Mouse (Mus musculus) kidney, postnatal 10 days (tissue): ENCODE data around the gene Wrb.
"Not testable (repeated sequence)": the region's sequence is repeated elsewhere in the genome, so short reads cannot be mapped to it uniquely, and the experiment has no call there.

Experiments used
- DNase-seq: peaks from one replicate; pipeline ENCODE4 v3.0.0; 2021; ENCODE audit warnings: mixed read lengths

The Wrb gene

GRCm38 (mm10) chr16:96145110-96145800 lies at the start of gene Wrb:
Wrb (plus strand) TSS chr16:96145407.
- peak; percentile 100 for DNase-seq

- no peak for DNase-seq
These were observed 49.2 kb upstream of the Wrb start for GRCm38 (mm10) chr16:96095966-96096365.

GRCm38 (mm10) chr16:96097811-96098210 lies 47.4 kb upstream of the Wrb start:
- not testable (repeated sequence) for DNase-seq

- DNase-seq: peak; percentile 27
These were observed 42.2 kb upstream of the Wrb start for GRCm38 (mm10) chr16:96103036-96103435.

- no peak for DNase-seq
These were observed 35.5 kb upstream of the Wrb start for GRCm38 (mm10) chr16:96109673-96110072.

- DNase-seq: no peak
These were observed 34.4 kb upstream of the Wrb start for GRCm38 (mm10) chr16:96110655-96111345.

- no peak for DNase-seq
These were observed 32.4 kb upstream of the Wrb start for GRCm38 (mm10) chr16:96112769-96113168.

- DNase-seq: no peak
These were observed 30.5 kb upstream of the Wrb start for GRCm38 (mm10) chr16:96114729-96115128.

- DNase-seq: no peak
These were observed 25.1 kb upstream of the Wrb start for GRCm38 (mm10) chr16:96120022-96120623.

GRCm38 (mm10) chr16:96126684-96127171 lies 18.5 kb upstream of the Wrb start:
- DNase-seq: no peak

- DNase-seq: no peak
These were observed 17.9 kb upstream of the Wrb start for GRCm38 (mm10) chr16:96127288-96127656.

- DNase-seq: peak; percentile 99
These were observed 17.4 kb upstream of the Wrb start, which contains the start of gene Hmgn1 for GRCm38 (mm10) chr16:96127657-96128344. Hmgn1 (minus strand) TSS chr16:96127729.

- no peak for DNase-seq
These were observed 16.7 kb upstream of the Wrb start for GRCm38 (mm10) chr16:96128466-96128865.

GRCm38 (mm10) chr16:96144748-96145109 lies 478 bp upstream of the Wrb start:
- not testable (repeated sequence) for DNase-seq

GRCm38 (mm10) chr16:96145814-96146213 lies 607 bp downstream of the Wrb start:
- DNase-seq: no peak

- DNase-seq: no peak
These were observed 3.6 kb downstream of the Wrb start for GRCm38 (mm10) chr16:96148834-96149233.

- no peak for DNase-seq
These were observed 4.1 kb downstream of the Wrb start for GRCm38 (mm10) chr16:96149311-96149710.

GRCm38 (mm10) chr16:96150995-96151394 lies 5.8 kb downstream of the Wrb start:
- no peak for DNase-seq

- peak; percentile 90 for DNase-seq
These were observed 6.3 kb downstream of the Wrb start for GRCm38 (mm10) chr16:96151551-96151950.

GRCm38 (mm10) chr16:96154476-96154875 lies 9.3 kb downstream of the Wrb start:
- no peak for DNase-seq

- no peak for DNase-seq
These were observed 10.8 kb downstream of the Wrb start for GRCm38 (mm10) chr16:96156019-96156418.

- no peak for DNase-seq
These were observed 12.0 kb downstream of the Wrb start for GRCm38 (mm10) chr16:96157171-96157570.

GRCm38 (mm10) chr16:96158511-96159080 lies 13.4 kb downstream of the Wrb start:
- DNase-seq: peak; percentile 18
